Mouse (Mus musculus) C2C12 (cell line): ENCODE results near the gene Pik3c2g.

Experiments used
- CEBPB ChIP-seq: IDR thresholded peaks from one replicate; pipeline ENCODE4 v1.6.1; 2011; ENCODE audit warnings: low read depth, mild to moderate bottlenecking, control low read depth, moderate library complexity
- CTCF ChIP-seq: IDR thresholded peaks from one replicate; pipeline ENCODE4 v1.5.1; 2011; ENCODE audit not compliant: control insufficient read depth, insufficient read depth, insufficient read length
- FOSL1 ChIP-seq: IDR thresholded peaks from one replicate; pipeline ENCODE4 v1.8.0; 2011; ENCODE audit warnings: mild to moderate bottlenecking, low read length; ENCODE audit not compliant: poor library complexity, insufficient read depth, severe bottlenecking
- MAX ChIP-seq: IDR thresholded peaks from one replicate; pipeline ENCODE4 v1.6.1; 2011; ENCODE audit warnings: mild to moderate bottlenecking, control low read depth
- MYOD1 ChIP-seq: IDR thresholded peaks from one replicate; pipeline ENCODE4 v1.6.1; 2011; ENCODE audit warnings: low read depth; ENCODE audit not compliant: control insufficient read depth, insufficient read length
- MYOG ChIP-seq: IDR thresholded peaks from one replicate; pipeline ENCODE4 v1.6.1; 2011; ENCODE audit not compliant: control insufficient read depth, insufficient read length; ENCODE audit errors: extremely low read depth
- USF1 ChIP-seq: IDR thresholded peaks from one replicate; pipeline ENCODE4 v1.6.1; 2011; ENCODE audit warnings: low read depth, mild to moderate bottlenecking, control low read depth, moderate library complexity

DNA sequence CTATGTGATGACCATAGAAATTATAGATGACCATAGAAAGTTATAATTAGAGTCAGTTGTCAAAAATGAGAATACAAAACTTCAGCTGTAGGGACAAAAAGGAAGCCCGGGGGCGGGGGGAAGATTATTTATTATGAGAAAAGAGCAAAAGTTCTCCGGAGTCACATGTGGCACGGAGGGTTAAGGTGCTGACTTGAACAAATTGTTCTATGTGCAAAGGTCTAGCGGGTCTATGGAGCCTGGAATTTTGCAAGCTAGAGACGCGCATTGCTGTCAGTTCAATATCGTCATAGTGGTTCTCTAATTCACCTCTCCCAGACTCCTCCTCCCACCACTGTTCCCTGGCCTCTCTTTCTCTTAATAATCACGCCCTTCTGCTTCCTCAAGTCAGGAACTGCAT is 2.8 kb downstream of the Pik3c2g start:
- TF ChIP-seq MAX = no peak
- TF ChIP-seq USF1 = no peak
- TF ChIP-seq MYOD1 = no peak
- TF ChIP-seq CTCF = no peak
- TF ChIP-seq MYOG = no peak
- no peak for TF ChIP-seq CEBPB
- no peak for TF ChIP-seq FOSL1
